Mouse (Mus musculus) embryo, embryonic 9.5 days (tissue): Measurements from ENCODE around the gene Six2.

Source experiments
- DNase-seq: peaks from one replicate; pipeline ENCODE4 v3.0.0-alpha.2; 2017; ENCODE audit errors: extremely low spot score

Gene Six2

GRCm38 (mm10) chr17:85661521-85661920, 26.6 kb downstream of the Six2 start:
- DNase-seq = no peak

- no peak for DNase-seq
Measured at GRCm38 (mm10) chr17:85660016-85660415, 28.1 kb downstream of the Six2 start.

- peak; percentile 74 for DNase-seq
Measured at GRCm38 (mm10) chr17:85645718-85646665, 42.1 kb downstream of the Six2 start.

- no peak for DNase-seq
Measured at GRCm38 (mm10) chr17:85645312-85645711, 42.8 kb downstream of the Six2 start.

GRCm38 (mm10) chr17:85637876-85638275, 50.2 kb downstream of the Six2 start:
- no peak for DNase-seq
